Mouse (Mus musculus) brown adipose tissue, adult 24 weeks (tissue): ENCODE measurements around the gene Grin2d. TPM values are rescaled to one million over a fixed set of nuclear protein-coding genes. Genes with fewer than 3 reads are reported as not detected.

Source experiments
- polyA plus RNA-seq: library from polyadenylated mRNA; stranded (reverse); fragments of >200 nt; gene quantifications from 2 replicates; pipeline ENCODE4 v1.2.4, GENCODE M21; 2012; ENCODE audit not compliant: missing spikeins, insufficient read depth, insufficient read length

Gene Grin2d
- polyA plus RNA-seq, 1 experiment: not detected

Other genes with a start within 250 kb of the Grin2d start
- gene Mamstr, start 238.4 kb downstream of the Grin2d start, polyA plus RNA-seq: 1.5 TPM in 1 of 2 replicates, not detected in the other
- not detected in 2 replicates for gene Fut2, start 212.0 kb downstream of the Grin2d start, polyA plus RNA-seq
- not detected in 2 replicates for gene Ntn5, start 194.4 kb downstream of the Grin2d start, polyA plus RNA-seq
- not detected in 2 replicates for gene Sec1, start 184.0 kb downstream of the Grin2d start, polyA plus RNA-seq
- 12.1 and 17.1 TPM in 2 replicates for gene Car11, start 178.5 kb downstream of the Grin2d start, polyA plus RNA-seq
- 23.3 and 31.5 TPM in 2 replicates for gene Dbp, start 173.3 kb downstream of the Grin2d start, polyA plus RNA-seq
- 445 and 504 TPM in 2 replicates for gene Rpl18, start 162.9 kb downstream of the Grin2d start, polyA plus RNA-seq
- gene Sphk2, start 160.4 kb downstream of the Grin2d start, polyA plus RNA-seq: 9.2 and 9.9 TPM in 2 replicates
- not detected in 2 replicates for gene Fam83e, start 157.2 kb downstream of the Grin2d start, polyA plus RNA-seq
- gene Spaca4, start 152.6 kb downstream of the Grin2d start, polyA plus RNA-seq: not detected in 2 replicates
- 0.36 and 0.46 TPM in 2 replicates for gene Lmtk3, start 94.6 kb downstream of the Grin2d start, polyA plus RNA-seq
- gene Sult2b1, start 93.7 kb downstream of the Grin2d start, polyA plus RNA-seq: 0.87 and 1.1 TPM in 2 replicates
- gene Cyth2, start 63.8 kb downstream of the Grin2d start, polyA plus RNA-seq: 39.1 and 45.5 TPM in 2 replicates
- 1.1 TPM in 1 of 2 replicates, not detected in the other for gene Kcnj14, start 53.6 kb downstream of the Grin2d start, polyA plus RNA-seq
- 5.5 and 6.6 TPM in 2 replicates for gene Grwd1, start 47.4 kb downstream of the Grin2d start, polyA plus RNA-seq
- 95.6 and 96.1 TPM in 2 replicates for gene Kdelr1, start 5.6 kb downstream of the Grin2d start, polyA plus RNA-seq
- not detected in 2 replicates for gene Syngr4, start 18.3 kb upstream of the Grin2d start, polyA plus RNA-seq
- 151 and 189 TPM in 2 replicates for gene Tmem143, start 18.6 kb upstream of the Grin2d start, polyA plus RNA-seq
- gene Emp3, start 43.0 kb upstream of the Grin2d start, polyA plus RNA-seq: 18.1 and 29.0 TPM in 2 replicates
- 1.2 and 1.7 TPM in 2 replicates for gene Ccdc114, start 45.7 kb upstream of the Grin2d start, polyA plus RNA-seq
- gene Abcc6, start 151.9 kb upstream of the Grin2d start, polyA plus RNA-seq: not detected in 2 replicates
- gene Nomo1, start 155.3 kb upstream of the Grin2d start, polyA plus RNA-seq: 26.3 and 38.6 TPM in 2 replicates
- 5.1 and 10.4 TPM in 2 replicates for gene Kcnj11, start 222.4 kb upstream of the Grin2d start, polyA plus RNA-seq